Mouse (Mus musculus) liver, embryonic 14.5 days (tissue): ENCODE measurements at regions not wholly inside any gene's neighbourhood (a gene's known extent, or its start where the extent isn't known, plus 50 kb on each side); places are given as distances from the start of the nearest gene placed in this dataset.

Experiments used
- CTCF ChIP-seq: IDR thresholded peaks from 2 replicates; pipeline ENCODE4 v1.5.1; 2016; ENCODE audit warnings: antibody characterized with exemption, low read depth, control low read depth
- EP300 ChIP-seq: IDR thresholded peaks from 2 replicates; pipeline ENCODE4 v1.6.1; 2016; ENCODE audit warnings: antibody characterized with exemption, low read depth

- TF ChIP-seq EP300 (peak; percentile 87), CTCF (no peak)
Observed at GRCm38 (mm10) chr12:27680459-27680858, 338.1 kb upstream of the Sox11 start.
